ENCODE assay signal across 23 mouse cellular contexts in the genomic region with DNA sequence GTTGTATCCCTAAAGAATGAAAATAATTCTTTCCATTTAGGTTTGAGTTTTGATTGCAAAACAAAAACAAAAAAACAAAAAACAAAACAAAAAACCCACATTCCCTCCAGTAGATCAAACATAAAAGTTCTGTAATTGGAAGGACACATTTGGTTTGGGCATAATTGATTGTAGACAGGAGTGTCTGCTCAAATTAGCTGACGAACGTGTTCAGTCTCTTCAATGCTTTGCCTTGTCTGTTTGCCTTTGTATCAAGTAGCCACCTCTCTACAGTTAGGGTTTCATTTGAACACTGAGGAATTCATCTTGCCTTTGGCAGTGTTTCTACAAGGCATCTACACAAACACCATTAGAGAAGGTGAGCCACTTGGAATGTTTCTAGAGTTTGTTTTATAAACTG. TPM values are rescaled to one million over a fixed set of nuclear protein-coding genes. Genes with fewer than 3 reads are reported as not detected.
DNase-seq lines count a peak whose midpoint lies in the region; ATAC-seq lines count a peak whose summit lies in the region.
"Had no signal": no experiment of that assay in that cellular context is flagged by ENCODE, and none has a peak within 500 bp of the region (broad histone marks: within the 10 kb centered on the region; RNA-seq: fewer than 3 reads in every experiment).

No protein-coding gene starts in this region.

- no peak overlapping the region for H3K9ac ChIP-seq in embryonic facial prominence, embryonic 14.5 days (ENCODE audit: low read depth, low read length)

- 35% methylated on average over 2 of the region's 2 CpGs for WGBS in embryonic facial prominence, embryonic 14.5 days
- 48% methylated on average over 2 of the region's 2 CpGs for WGBS in embryonic facial prominence, embryonic 10.5 days

- H3K27me3 ChIP-seq in embryonic facial prominence, embryonic 14.5 days (replicated peaks; ENCODE audit: control insufficient read depth, insufficient read depth, low read length): no peaks in the 10 kb centered on the region
- no peaks in the 10 kb centered on the region for H3K27me3 ChIP-seq in embryonic facial prominence, embryonic 10.5 days (replicated peaks; ENCODE audit: low read depth, poor library complexity, severe bottlenecking)
- H3K27me3 ChIP-seq: CH12.LX, Patski had no signal

- no peaks in the 10 kb centered on the region for H3K36me3 ChIP-seq in embryonic facial prominence, embryonic 14.5 days (ENCODE audit: control insufficient read depth, insufficient read depth, low read length)
- H3K36me3 ChIP-seq in embryonic facial prominence, embryonic 10.5 days (replicated peaks): no peaks in the 10 kb centered on the region
- H3K36me3 ChIP-seq: G1E had no signal

- H3K4me3 ChIP-seq in embryonic facial prominence, embryonic 14.5 days (ENCODE audit: low read depth, low read length): no peak overlapping the region
- H3K4me3 ChIP-seq in embryonic facial prominence, embryonic 10.5 days: no peak overlapping the region

- H3K9me3 ChIP-seq in embryonic facial prominence, embryonic 14.5 days (ENCODE audit: control insufficient read depth, low read length): no peaks in the 10 kb centered on the region
- H3K9me3 ChIP-seq in embryonic facial prominence, embryonic 10.5 days: no peaks in the 10 kb centered on the region
- H3K9me3 ChIP-seq: G1E had no signal

- no peak for ATAC-seq in embryonic facial prominence, embryonic 14.5 days (ENCODE audit: low read depth)
- ATAC-seq: activated CD4-positive, CD25-positive, alpha-beta regulatory T cell, adult 4 months; CD4-positive, CD25-positive, alpha-beta regulatory T cell, adult 4 months; Patski had no signal

- H3K27ac ChIP-seq in embryonic facial prominence, embryonic 14.5 days (replicated peaks; ENCODE audit: low read depth, low read length): no peak overlapping the region
- H3K27ac ChIP-seq in embryonic facial prominence, embryonic 10.5 days (replicated peaks): no peak overlapping the region

- H3K4me2 ChIP-seq in embryonic facial prominence, embryonic 14.5 days (ENCODE audit: low read depth, low read length): no peak overlapping the region

- H3K4me1 ChIP-seq in embryonic facial prominence, embryonic 14.5 days (ENCODE audit: control insufficient read depth, insufficient read depth, low read length): no peaks in the 10 kb centered on the region
- H3K4me1 ChIP-seq in embryonic facial prominence, embryonic 10.5 days: peaks cover 11% of the 10 kb centered on the region

- DNase-seq in embryonic facial prominence, embryonic 14.5 days (ENCODE audit: low spot score): peak; percentile 11
- no peak for DNase-seq in embryonic facial prominence, embryonic 10.5 days (ENCODE audit: low spot score)
- DNase-seq in Muller cell, postnatal 12 days (ENCODE audit: inconsistent ontology term): peak; percentile 79
- peak; percentile 57 for DNase-seq in retina, embryonic 14.5 days (ENCODE audit: low spot score)
- peak; percentile 77 for DNase-seq in retina, postnatal 1 day
- DNase-seq in heart, adult 9 months (ENCODE audit: low spot score in 2 of 2): no peak
- DNase-seq in right cerebral cortex, postnatal 10 days (ENCODE audit: low spot score in 2 of 2): no peak
- no peak for DNase-seq in gastrocnemius, postnatal 10 days
- DNase-seq: adrenal gland, adult 2 months; adrenal gland, adult 8-10 months; adrenal gland, postnatal 10 days; adrenal gland, postnatal 14 days; adrenal gland, postnatal 25 days; adrenal gland, postnatal 36 days; B cell, adult 2 months; cerebellum, adult 11 months; cerebellum, adult 11-12 months; cerebellum, adult 18-20 months had no signal

RNA-seq across cellular contexts. Expression of gene Lrrc49, which starts 54.4 kb away (rescaled TPM):
- polyA plus RNA-seq in embryonic facial prominence, embryonic 14.5 days (2014; fragmentation: Nextera tagmentation; extraction: Ambion mirVana): 20.4 and 22.9 TPM in 2 replicates
- polyA plus RNA-seq in embryonic facial prominence, embryonic 10.5 days (2016; fragmentation: Nextera tagmentation; extraction: Ambion mirVana): 25.9 and 27.1 TPM in 2 replicates
- 1 to 10 TPM; 4.7 to 5.1 TPM for total RNA-seq in gastrocnemius, postnatal 10 days (2021)

Comparison
In these comparisons a context has a peak if more than half of its experiments do, and no peak if none do; other contexts are left out.
1. DNase-seq: peak in embryonic facial prominence, embryonic 14.5 days (single experiment), Muller cell, postnatal 12 days (single experiment), retina, embryonic 14.5 days (single experiment) and retina, postnatal 1 day (single experiment); none in embryonic facial prominence, embryonic 10.5 days (single experiment), heart, adult 9 months (0 of 2), right cerebral cortex, postnatal 10 days (0 of 2) and gastrocnemius, postnatal 10 days (single experiment).